Mouse (Mus musculus) bone marrow macrophage, adult 2 months (primary cell): ENCODE measurements around the gene Slit3.

ENCODE experiments used
- CTCF ChIP-seq: IDR thresholded peaks from 2 replicates; pipeline ENCODE4 v1.5.1; 2012; ENCODE audit warnings: low read depth, mild to moderate bottlenecking, low read length, moderate library complexity
- POLR2A ChIP-seq: IDR thresholded peaks from 2 replicates; pipeline ENCODE4 v1.6.1; 2012; ENCODE audit warnings: mild to moderate bottlenecking, low read depth, low read length, borderline replicate concordance

DNA sequence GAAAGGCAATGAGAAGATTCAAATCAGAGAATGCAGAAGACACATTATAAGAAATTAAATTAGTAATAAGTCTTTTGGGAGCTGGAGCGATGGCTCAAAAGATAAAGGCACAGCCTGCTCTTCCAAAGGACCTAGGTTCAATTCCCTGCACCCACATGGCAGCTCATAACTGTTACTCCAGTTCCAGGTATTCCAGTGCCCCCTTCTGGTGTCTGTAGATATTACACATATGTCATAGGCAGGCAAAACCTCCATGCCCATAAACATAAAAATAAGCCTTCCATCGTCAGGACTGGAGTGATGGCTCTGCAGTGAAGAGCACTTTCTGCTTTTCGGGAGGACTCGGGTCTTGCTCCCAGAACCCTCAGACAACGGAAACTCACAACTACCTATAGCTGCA is 583.9 kb downstream of the Slit3 start:
- TF ChIP-seq POLR2A (no peak), CTCF (no peak)
